Mouse (Mus musculus) cortical plate, adult 2 months (tissue): Measurements from ENCODE around the gene Gm10837.

Experiments used
- CTCF ChIP-seq: fragments of 200-500 bp; IDR thresholded peaks from 2 replicates; pipeline ENCODE4 v1.5.1; 2011; ENCODE audit warnings: mild to moderate bottlenecking, control low read depth, low read length; ENCODE audit not compliant: insufficient read depth; ENCODE audit errors: extremely low read depth
- POLR2A ChIP-seq: fragments of 200-500 bp; IDR thresholded peaks from 2 replicates; pipeline ENCODE4 v1.6.1; 2011; ENCODE audit warnings: mild to moderate bottlenecking, low read length, control low read depth; ENCODE audit not compliant: insufficient read depth; ENCODE audit errors: extremely low read depth

DNA sequence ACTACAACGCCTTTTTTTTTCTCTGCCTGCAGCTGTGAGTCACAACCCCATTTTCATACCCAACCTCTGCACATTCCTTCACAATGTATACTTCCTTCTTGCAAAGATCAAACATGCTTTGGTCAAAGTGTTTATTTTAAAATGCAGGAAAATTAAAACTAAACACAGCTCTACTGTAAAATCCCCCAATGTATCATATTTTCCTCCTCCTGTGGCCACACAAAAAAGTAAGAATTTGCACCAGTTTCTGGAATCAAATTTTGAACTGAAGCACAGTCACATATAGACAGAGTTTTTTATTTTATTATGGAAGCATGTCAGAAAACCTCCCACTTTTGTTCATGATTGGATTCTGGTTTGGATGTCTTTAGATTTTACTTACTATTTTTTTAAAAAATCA, 3.8 kb upstream of the Gm10837 start:
- TF ChIP-seq CTCF (no peak), POLR2A (no peak)
